Mouse (Mus musculus): ENCODE results near the gene Gtpbp1.

Gtpbp1 gene

GRCm38 (mm10) chr15:79723439-79723838, 32.8 kb downstream of the Gtpbp1 start:
- DNase-seq (ENCODE audit: low read depth, low spot score) = no peak

- DNase-seq (ENCODE audit: low read depth, low spot score) = no peak
Observed at GRCm38 (mm10) chr15:79725190-79725789, 34.6 kb downstream of the Gtpbp1 start.

GRCm38 (mm10) chr15:79727840-79728239, 37.2 kb downstream of the Gtpbp1 start:
- no peak for DNase-seq (ENCODE audit: low read depth, low spot score)

- DNase-seq (ENCODE audit: low read depth, low spot score) = no peak
Observed at GRCm38 (mm10) chr15:79728311-79728710, 37.7 kb downstream of the Gtpbp1 start.

- no peak for DNase-seq (ENCODE audit: low read depth, low spot score)
Observed at GRCm38 (mm10) chr15:79728731-79729388, 38.2 kb downstream of the Gtpbp1 start.

- DNase-seq (ENCODE audit: low read depth, low spot score) = no peak
Observed at GRCm38 (mm10) chr15:79731554-79731953, 40.9 kb downstream of the Gtpbp1 start.

- no peak for DNase-seq (ENCODE audit: low read depth, low spot score)
Observed at GRCm38 (mm10) chr15:79733192-79733591, 42.5 kb downstream of the Gtpbp1 start.

GRCm38 (mm10) chr15:79733640-79734039, 43.0 kb downstream of the Gtpbp1 start:
- no peak for DNase-seq (ENCODE audit: low read depth, low spot score)

GRCm38 (mm10) chr15:79734311-79734710, 43.7 kb downstream of the Gtpbp1 start:
- no peak for DNase-seq (ENCODE audit: low read depth, low spot score)

GRCm38 (mm10) chr15:79740739-79741138, 50.1 kb downstream of the Gtpbp1 start:
- no peak for DNase-seq (ENCODE audit: low read depth, low spot score)

GRCm38 (mm10) chr15:79741173-79741858, 50.7 kb downstream of the Gtpbp1 start:
- DNase-seq (ENCODE audit: low read depth, low spot score) = no peak

GRCm38 (mm10) chr15:79741921-79742705, 51.5 kb downstream of the Gtpbp1 start, which contains the start of gene Sun2:
Gene Sun2 (minus strand): TSS chr15:79742536.
- DNase-seq (ENCODE audit: low read depth, low spot score) = peak; percentile 71

- DNase-seq (ENCODE audit: low read depth, low spot score) = no peak
Observed at GRCm38 (mm10) chr15:79742706-79743023, 52.0 kb downstream of the Gtpbp1 start.

GRCm38 (mm10) chr15:79744001-79744400, 53.4 kb downstream of the Gtpbp1 start:
- DNase-seq (ENCODE audit: low read depth, low spot score) = no peak

GRCm38 (mm10) chr15:79744742-79745141, 54.1 kb downstream of the Gtpbp1 start:
- no peak for DNase-seq (ENCODE audit: low read depth, low spot score)

GRCm38 (mm10) chr15:79745312-79745711, 54.7 kb downstream of the Gtpbp1 start:
- DNase-seq (ENCODE audit: low read depth, low spot score) = no peak

GRCm38 (mm10) chr15:79745883-79746282, 55.2 kb downstream of the Gtpbp1 start:
- DNase-seq (ENCODE audit: low read depth, low spot score) = no peak

GRCm38 (mm10) chr15:79747998-79748397, 57.4 kb downstream of the Gtpbp1 start:
- peak; percentile 16 for DNase-seq (ENCODE audit: low read depth, low spot score)

GRCm38 (mm10) chr15:79749162-79749561, 58.5 kb downstream of the Gtpbp1 start:
- DNase-seq (ENCODE audit: low read depth, low spot score) = no peak

GRCm38 (mm10) chr15:79750266-79750665, 59.6 kb downstream of the Gtpbp1 start:
- DNase-seq (ENCODE audit: low read depth, low spot score) = no peak

GRCm38 (mm10) chr15:79751772-79752171, 61.1 kb downstream of the Gtpbp1 start:
- DNase-seq (ENCODE audit: low read depth, low spot score) = no peak

GRCm38 (mm10) chr15:79752742-79753419, 62.2 kb downstream of the Gtpbp1 start:
- no peak for DNase-seq (ENCODE audit: low read depth, low spot score)
